Mouse (Mus musculus) forebrain, embryonic 11.5 days (tissue): Measurements from ENCODE around the gene Slc7a11. TPM values are rescaled to one million over a fixed set of nuclear protein-coding genes. Genes with fewer than 3 reads are reported as not detected.

Experiments used
- ATAC-seq: fragments of 200-750 bp; cut with Nextera tagmentation; replicated peaks from 2 replicates; pipeline ENCODE4 v1.8.0; 2017; ENCODE audit warnings: moderate TSS enrichment; ENCODE audit not compliant: low FRiP score
- DNase-seq: peaks from one replicate; pipeline ENCODE4 v3.0.0-alpha.2; 2017; ENCODE audit warnings: low spot score
- H3K27ac ChIP-seq: fragments of 300-500 bp; sonication (generic); 2 replicates; pipeline ENCODE4 v1.5.1; 2014; ENCODE audit warnings: low read depth, low read length
- H3K27me3 ChIP-seq: fragments of 300-500 bp; sonication (generic); 2 replicates; pipeline ENCODE4 v1.6.1; 2014; ENCODE audit warnings: mild to moderate bottlenecking, low read length, mixed read lengths; ENCODE audit not compliant: control insufficient read depth, insufficient read depth
- H3K36me3 ChIP-seq: fragments of 300-500 bp; sonication (generic); 2 replicates; pipeline ENCODE4 v1.6.1; 2014; ENCODE audit warnings: mild to moderate bottlenecking, low read length, moderate library complexity, mixed read lengths; ENCODE audit not compliant: control insufficient read depth, insufficient read depth
- H3K4me1 ChIP-seq: fragments of 300-500 bp; sonication (generic); replicated peaks from 2 replicates; pipeline ENCODE4 v1.6.1; 2014; ENCODE audit warnings: low read length, mixed read lengths; ENCODE audit not compliant: control insufficient read depth, insufficient read depth
- H3K4me2 ChIP-seq: fragments of 300-500 bp; sonication (generic); 2 replicates; pipeline ENCODE4 v1.6.1; 2014; ENCODE audit warnings: low read depth, mild to moderate bottlenecking, low read length, moderate library complexity, mixed read lengths; ENCODE audit not compliant: severe bottlenecking
- H3K4me3 ChIP-seq: fragments of 300-500 bp; sonication (generic); 2 replicates; pipeline ENCODE4 v1.5.1; 2014; ENCODE audit warnings: low read depth, low read length
- H3K9ac ChIP-seq: fragments of 300-500 bp; sonication (generic); 2 replicates; pipeline ENCODE4 v1.6.1; 2014; ENCODE audit warnings: low read length
- H3K9me3 ChIP-seq: fragments of 300-500 bp; sonication (generic); 2 replicates; pipeline ENCODE4 v1.6.1; 2016; ENCODE audit warnings: low read length, mixed read lengths; ENCODE audit not compliant: control insufficient read depth
- WGBS: fragments of 180-500 bp; shearing (Covaris S2); extraction: QIAGEN DNeasy Blood & Tissue Kit; methylation state at CpG from one replicate; pipeline ENCODE4 v1.1.7; 2014; 5-methylcytosine and 5-hydroxymethylcytosine counted together
- polyA plus RNA-seq: library from polyadenylated mRNA; unstranded; fragments of >200 nt; fragmentation: Nextera tagmentation; extraction: Ambion mirVana; gene quantifications from 2 replicates; pipeline ENCODE4 v1.2.1, GENCODE M21; 2014

The Slc7a11 gene
- polyA plus RNA-seq, 1 experiment from 2014 or later = 1.5 TPM

GRCm38 (mm10) chr3:49937611-49938010 lies 505.8 kb downstream of the Slc7a11 start:
- no peak for ATAC-seq
- DNase-seq = no peak
- Histone ChIP-seq H3K27me3 (no peaks in the 10 kb centered on the region), H3K36me3 (no peaks in the 10 kb centered on the region), H3K4me1 (no peaks in the 10 kb centered on the region), H3K4me3 (no peak overlapping the region), H3K27ac (no peak overlapping the region), H3K4me2 (no peak overlapping the region), H3K9me3 (no peaks in the 10 kb centered on the region), H3K9ac (no peak overlapping the region)
- WGBS = 87% methylated on average over 2 of the region's 2 CpGs

- Histone ChIP-seq H3K9me3 (no peaks in the 10 kb centered on the region), H3K4me2 (no peak overlapping the region), H3K9ac (no peak overlapping the region), H3K4me1 (no peaks in the 10 kb centered on the region), H3K36me3 (no peaks in the 10 kb centered on the region), H3K27me3 (no peaks in the 10 kb centered on the region), H3K27ac (no peak overlapping the region), H3K4me3 (no peak overlapping the region)
- ATAC-seq (no peak), DNase-seq (no peak)
Measured at GRCm38 (mm10) chr3:49929496-49929895, 513.9 kb downstream of the Slc7a11 start.

- Histone ChIP-seq H3K27me3 (no peaks in the 10 kb centered on the region), H3K9ac (no peak overlapping the region), H3K36me3 (no peaks in the 10 kb centered on the region), H3K4me2 (no peak overlapping the region), H3K27ac (no peak overlapping the region), H3K9me3 (no peaks in the 10 kb centered on the region), H3K4me3 (no peak overlapping the region), H3K4me1 (no peaks in the 10 kb centered on the region)
- no peak for DNase-seq
- no peak for ATAC-seq
- WGBS = 53% methylated on average over 4 of the region's 4 CpGs
Measured at GRCm38 (mm10) chr3:49928509-49929263, 514.7 kb downstream of the Slc7a11 start.

GRCm38 (mm10) chr3:49913929-49914328 lies 529.5 kb downstream of the Slc7a11 start:
- Histone ChIP-seq H3K4me2 (no peak overlapping the region), H3K27ac (no peak overlapping the region), H3K9me3 (no peaks in the 10 kb centered on the region), H3K27me3 (no peaks in the 10 kb centered on the region), H3K4me3 (no peak overlapping the region), H3K9ac (no peak overlapping the region), H3K36me3 (no peaks in the 10 kb centered on the region), H3K4me1 (no peaks in the 10 kb centered on the region)
- WGBS = 75% methylated on average over 2 of the region's 2 CpGs
- DNase-seq (no peak), ATAC-seq (no peak)

- 28% methylated on average over 1 of the region's 1 CpGs for WGBS
- DNase-seq (no peak), ATAC-seq (no peak)
- H3K27ac ChIP-seq = no peak overlapping the region
- H3K4me1 ChIP-seq = no peaks in the 10 kb centered on the region
- no peaks in the 10 kb centered on the region for H3K36me3 ChIP-seq
- H3K4me3 ChIP-seq = no peak overlapping the region
- H3K9ac ChIP-seq = no peak overlapping the region
- no peak overlapping the region for H3K4me2 ChIP-seq
- no peaks in the 10 kb centered on the region for H3K9me3 ChIP-seq
- no peaks in the 10 kb centered on the region for H3K27me3 ChIP-seq
Measured at GRCm38 (mm10) chr3:49910922-49911321, 532.5 kb downstream of the Slc7a11 start.

GRCm38 (mm10) chr3:49908426-49909341 lies 534.7 kb downstream of the Slc7a11 start:
- Histone ChIP-seq H3K4me3 (no peak overlapping the region), H3K9ac (no peak overlapping the region), H3K4me1 (no peaks in the 10 kb centered on the region), H3K36me3 (no peaks in the 10 kb centered on the region), H3K27me3 (no peaks in the 10 kb centered on the region), H3K4me2 (no peak overlapping the region), H3K9me3 (no peaks in the 10 kb centered on the region), H3K27ac (no peak overlapping the region; the same call in 1 of the 2 replicates)
- WGBS = 63% methylated on average over 12 of the region's 12 CpGs
- DNase-seq = no peak
- no peak for ATAC-seq

GRCm38 (mm10) chr3:49893945-49894344 lies 549.5 kb downstream of the Slc7a11 start:
- H3K27ac ChIP-seq = no peak overlapping the region
- no peak overlapping the region for H3K4me2 ChIP-seq
- no peak overlapping the region for H3K4me3 ChIP-seq
- DNase-seq (no peak), ATAC-seq (no peak)
- no peaks in the 10 kb centered on the region for H3K4me1 ChIP-seq
- H3K9me3 ChIP-seq = no peaks in the 10 kb centered on the region
- H3K9ac ChIP-seq = no peak overlapping the region
- no peaks in the 10 kb centered on the region for H3K36me3 ChIP-seq
- H3K27me3 ChIP-seq = no peaks in the 10 kb centered on the region

- Histone ChIP-seq H3K4me3 (no peak overlapping the region), H3K27ac (no peak overlapping the region), H3K9me3 (no peaks in the 10 kb centered on the region), H3K36me3 (no peaks in the 10 kb centered on the region), H3K9ac (no peak overlapping the region), H3K27me3 (no peaks in the 10 kb centered on the region), H3K4me2 (no peak overlapping the region), H3K4me1 (peaks cover 3% of the 10 kb centered on the region)
- DNase-seq (no peak), ATAC-seq (no peak)
- 59% methylated on average over 2 of the region's 2 CpGs for WGBS
Measured at GRCm38 (mm10) chr3:49887359-49887758, 556.1 kb downstream of the Slc7a11 start.
